In the genomic region with DNA sequence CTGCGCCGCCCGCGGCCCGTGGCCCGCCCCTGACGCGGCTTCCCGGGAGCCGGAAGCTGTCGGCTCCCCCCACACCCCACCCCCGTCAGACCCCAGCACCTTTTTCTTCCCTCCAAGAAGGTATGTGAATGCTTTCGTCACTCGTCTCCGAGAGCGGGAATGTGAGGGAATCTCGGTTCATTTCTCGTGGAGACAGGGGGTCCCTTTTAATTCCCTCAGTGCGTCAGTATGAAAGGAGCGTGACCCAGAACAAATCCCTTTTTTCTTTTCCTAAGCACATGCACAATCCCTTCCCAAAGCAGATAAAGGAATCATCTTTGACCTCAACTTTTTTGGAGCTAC, we compare ENCODE assay signal across 8 mouse cellular contexts. TPM values are rescaled to one million over a fixed set of nuclear protein-coding genes. Genes with fewer than 3 reads are reported as not detected.
DNase-seq lines count a peak whose midpoint lies in the region; ATAC-seq and TF ChIP-seq lines count a peak whose summit lies in the region.

No protein-coding gene starts in this region.

- DNase-seq in kidney, adult 2 months: no peak
- DNase-seq in kidney, postnatal 36 days: no peak
- DNase-seq in midbrain, embryonic 14.5 days: no peak
- no peak for DNase-seq in right cerebral cortex, postnatal 25 days
- no peak for DNase-seq in left cerebral cortex, postnatal 36 days (ENCODE audit: low spot score in 2 of 2)

- peak overlapping the region; percentile 87; the same call in 1 of the 2 replicates for H3K27ac ChIP-seq in kidney, adult 2 months (ENCODE audit: insufficient read depth, low read depth, low read length)
- peak overlapping the region; percentile 41 for H3K27ac ChIP-seq in brown adipose tissue, adult 24 weeks (replicated peaks; ENCODE audit: low read depth, low read length)
- peak overlapping the region; percentile 98 for H3K27ac ChIP-seq in hindbrain, embryonic 13.5 days
- peak overlapping the region; percentile 97 for H3K27ac ChIP-seq in midbrain, embryonic 14.5 days (replicated peaks; ENCODE audit: low read depth, low read length)

- no peak for TF ChIP-seq POLR2A in kidney, adult 2 months (IDR thresholded peaks at IDR 0.05; ENCODE audit: low read depth, low read length)

- no peaks in the 10 kb centered on the region for H3K9me3 ChIP-seq in hindbrain, embryonic 13.5 days
- H3K9me3 ChIP-seq in midbrain, embryonic 14.5 days (ENCODE audit: control insufficient read depth, low read length): no peaks in the 10 kb centered on the region

- H3K27me3 ChIP-seq in kidney, adult 2 months (replicated peaks; ENCODE audit: control insufficient read depth, insufficient read depth, low read length): no peaks in the 10 kb centered on the region
- no peaks in the 10 kb centered on the region for H3K27me3 ChIP-seq in hindbrain, embryonic 13.5 days
- H3K27me3 ChIP-seq in midbrain, embryonic 14.5 days (ENCODE audit: control insufficient read depth, insufficient read depth, low read length): no peaks in the 10 kb centered on the region

- H3K4me1 ChIP-seq in kidney, adult 2 months (ENCODE audit: control insufficient read depth, insufficient read depth, low read length): peaks cover 7% of the 10 kb centered on the region; the same call in 1 of the 2 replicates
- H3K4me1 ChIP-seq in brown adipose tissue, adult 24 weeks (ENCODE audit: control insufficient read depth, insufficient read depth, insufficient read length, low read length): no peaks in the 10 kb centered on the region
- peaks cover 11% of the 10 kb centered on the region for H3K4me1 ChIP-seq in hindbrain, embryonic 13.5 days (replicated peaks)
- 0 out of 2 replicates have a peak, but pooled peaks cover 8% of the 10 kb centered on the region for H3K4me1 ChIP-seq in midbrain, embryonic 14.5 days (ENCODE audit: control insufficient read depth, insufficient read depth, low read length)

- no peaks in the 10 kb centered on the region for H3K36me3 ChIP-seq in kidney, adult 2 months (ENCODE audit: control insufficient read depth, insufficient read depth, low read length)
- H3K36me3 ChIP-seq in hindbrain, embryonic 13.5 days: no peaks in the 10 kb centered on the region
- H3K36me3 ChIP-seq in midbrain, embryonic 14.5 days (ENCODE audit: control insufficient read depth, insufficient read depth, low read length): no peaks in the 10 kb centered on the region

- H3K9ac ChIP-seq in hindbrain, embryonic 13.5 days: peak overlapping the region; percentile 98
- peak overlapping the region; percentile 98 for H3K9ac ChIP-seq in midbrain, embryonic 14.5 days (replicated peaks; ENCODE audit: low read length)

- intact Hi-C loops in left cerebral cortex, postnatal 36 days (cut with DNase I): loop anchor here (2.0 kb wide), 1 partner anchor 52 kb away; the partner anchor contains the start of gene Btf3l4

- TF ChIP-seq CTCF in kidney, adult 2 months (conservative IDR thresholded peaks at IDR 0.05; ENCODE audit: insufficient read depth, insufficient read length, low read depth, low read length): no peak

- peak overlapping the region; percentile 62 for H3K4me2 ChIP-seq in hindbrain, embryonic 13.5 days
- peak overlapping the region; percentile 68 for H3K4me2 ChIP-seq in midbrain, embryonic 14.5 days (ENCODE audit: low read length)

- ATAC-seq in hindbrain, embryonic 13.5 days (ENCODE audit: low FRiP score): no peak
- ATAC-seq in midbrain, embryonic 14.5 days (ENCODE audit: low FRiP score, low TSS enrichment): no peak
- no peak for ATAC-seq in activated CD4-positive, CD25-positive, alpha-beta regulatory T cell, adult 4 months

- peak overlapping the region; percentile 68 for H3K4me3 ChIP-seq in kidney, adult 2 months (ENCODE audit: insufficient read depth, low read depth, low read length)
- H3K4me3 ChIP-seq in brown adipose tissue, adult 24 weeks (ENCODE audit: insufficient read depth, low read depth, low read length): peak overlapping the region; percentile 67
- H3K4me3 ChIP-seq in hindbrain, embryonic 13.5 days: peak overlapping the region; percentile 92
- peak overlapping the region; percentile 86 for H3K4me3 ChIP-seq in midbrain, embryonic 14.5 days (replicated peaks; ENCODE audit: low read depth, low read length)

- WGBS in kidney, adult 2 months: 2% methylated on average over 20 of the region's 20 CpGs
- under 1% methylated on average over 15 of the region's 20 CpGs for WGBS in hindbrain, embryonic 13.5 days
- under 1% methylated on average over 20 of the region's 20 CpGs for WGBS in midbrain, embryonic 14.5 days

RNA-seq across cellular contexts. Expression of gene Zfyve9, which starts 0.2 kb away (rescaled TPM):
- polyA plus RNA-seq in kidney, adult 2 months (2012; rRNA removed): 5.2 and 6.5 TPM in 2 replicates
- 10.3 and 12.4 TPM in 2 replicates for polyA plus RNA-seq in brown adipose tissue, adult 24 weeks (2012; ENCODE audit: insufficient read depth, insufficient read length, missing spikeins)
- polyA plus RNA-seq in hindbrain, embryonic 13.5 days (2015; fragmentation: Nextera tagmentation; extraction: Ambion mirVana): 6.9 and 7.1 TPM in 2 replicates
- 7.9 and 13.6 TPM in 2 replicates for polyA plus RNA-seq in midbrain, embryonic 14.5 days (2014; fragmentation: Nextera tagmentation; extraction: Ambion mirVana)
- under 1 TPM; 0.42 to 0.69 TPM for polyA plus RNA-seq in activated CD4-positive, CD25-positive, alpha-beta regulatory T cell, adult 4 months (2017; shearing (Covaris generic))
- total RNA-seq in left cerebral cortex, postnatal 36 days (2021): 10 to 100 TPM; 63.7 to 67.4 TPM

RNA-seq across cellular contexts. Expression of gene Btf3l4, which starts 52.6 kb away (rescaled TPM):
- polyA plus RNA-seq in kidney, adult 2 months (2012; rRNA removed): 12.7 and 16.7 TPM in 2 replicates
- polyA plus RNA-seq in brown adipose tissue, adult 24 weeks (2012; ENCODE audit: insufficient read depth, insufficient read length, missing spikeins): 142 and 218 TPM in 2 replicates
- 218 and 222 TPM in 2 replicates for polyA plus RNA-seq in hindbrain, embryonic 13.5 days (2015; fragmentation: Nextera tagmentation; extraction: Ambion mirVana)
- 243 and 255 TPM in 2 replicates for polyA plus RNA-seq in midbrain, embryonic 14.5 days (2014; fragmentation: Nextera tagmentation; extraction: Ambion mirVana)
- 10 to 100 TPM; 72.3 to 73.4 TPM for polyA plus RNA-seq in activated CD4-positive, CD25-positive, alpha-beta regulatory T cell, adult 4 months (2017; shearing (Covaris generic))
- total RNA-seq in left cerebral cortex, postnatal 36 days (2021): 10 to 100 TPM; 87.3 to 92.0 TPM

RNA-seq across cellular contexts. Expression of gene Txndc12, which starts 53.6 kb away (rescaled TPM):
- polyA plus RNA-seq in kidney, adult 2 months (2012; rRNA removed): 22.5 and 25.3 TPM in 2 replicates
- 55.8 and 58.7 TPM in 2 replicates for polyA plus RNA-seq in brown adipose tissue, adult 24 weeks (2012; ENCODE audit: insufficient read depth, insufficient read length, missing spikeins)
- polyA plus RNA-seq in hindbrain, embryonic 13.5 days (2015; fragmentation: Nextera tagmentation; extraction: Ambion mirVana): 75.1 and 79.5 TPM in 2 replicates
- 72.8 and 79.0 TPM in 2 replicates for polyA plus RNA-seq in midbrain, embryonic 14.5 days (2014; fragmentation: Nextera tagmentation; extraction: Ambion mirVana)
- polyA plus RNA-seq in activated CD4-positive, CD25-positive, alpha-beta regulatory T cell, adult 4 months (2017; shearing (Covaris generic)): 10 to 100 TPM; 58.5 to 69.9 TPM
- total RNA-seq in left cerebral cortex, postnatal 36 days (2021): 10 to 100 TPM; 39.4 to 40.9 TPM

Comparison
In these comparisons a context has a peak if more than half of its experiments do, and no peak if none do; other contexts are left out.
1. H3K27ac ChIP-seq: peak in every context shown above with its lines; median percentile 98 in hindbrain, embryonic 13.5 days; 97 in midbrain, embryonic 14.5 days; 87 in kidney, adult 2 months; 41 in brown adipose tissue, adult 24 weeks.